Mouse (Mus musculus): Measurements from ENCODE around the gene Trem2. TPM values are rescaled to one million over a fixed set of nuclear protein-coding genes. Genes with fewer than 3 reads are reported as not detected.

Gene Trem2
- polyA plus RNA-seq, 1 experiment from 2014 or later, result 2.8 TPM

- H3K4me3 ChIP-seq (ENCODE audit: low read length), result no peak overlapping the region
- no peak overlapping the region for H3K9ac ChIP-seq (ENCODE audit: low read depth, low read length)
- no peaks in the 10 kb centered on the region for H3K27me3 ChIP-seq (ENCODE audit: control insufficient read depth, insufficient read depth, low read length)
- H3K4me2 ChIP-seq (replicated peaks; ENCODE audit: low read depth, low read length), result no peak overlapping the region
- no peak overlapping the region for H3K27ac ChIP-seq (ENCODE audit: low read depth, low read length)
- H3K36me3 ChIP-seq (ENCODE audit: control insufficient read depth, insufficient read depth, low read length), result no peaks in the 10 kb centered on the region
- WGBS, result 81% methylated on average over 1 of the region's 1 CpGs
- H3K9me3 ChIP-seq (ENCODE audit: control insufficient read depth, low read length), result no peaks in the 10 kb centered on the region
- no peaks in the 10 kb centered on the region for H3K4me1 ChIP-seq (ENCODE audit: control insufficient read depth, insufficient read depth, low read length)
- ATAC-seq (ENCODE audit: low FRiP score, low TSS enrichment), result no peak
Observed at GRCm38 (mm10) chr17:48376102-48376501, 29.9 kb downstream of the Trem2 start.

- no peaks in the 10 kb centered on the region for H3K27me3 ChIP-seq (ENCODE audit: control insufficient read depth, insufficient read depth, low read length)
- H3K9me3 ChIP-seq (ENCODE audit: control insufficient read depth, low read length), result no peaks in the 10 kb centered on the region
- no peak for ATAC-seq (ENCODE audit: low FRiP score, low TSS enrichment)
- H3K4me1 ChIP-seq (ENCODE audit: control insufficient read depth, insufficient read depth, low read length), result no peaks in the 10 kb centered on the region
- no peak overlapping the region for H3K9ac ChIP-seq (ENCODE audit: low read depth, low read length)
- H3K4me2 ChIP-seq (replicated peaks; ENCODE audit: low read depth, low read length), result no peak overlapping the region
- no peaks in the 10 kb centered on the region for H3K36me3 ChIP-seq (ENCODE audit: control insufficient read depth, insufficient read depth, low read length)
- no peak overlapping the region for H3K27ac ChIP-seq (ENCODE audit: low read depth, low read length)
- H3K4me3 ChIP-seq (ENCODE audit: low read length), result no peak overlapping the region
Observed at GRCm38 (mm10) chr17:48379050-48379449, 32.8 kb downstream of the Trem2 start.

GRCm38 (mm10) chr17:48385786-48386461 lies 39.7 kb downstream of the Trem2 start:
- H3K36me3 ChIP-seq (ENCODE audit: control insufficient read depth, insufficient read depth, low read length), result peaks cover 49% of the 10 kb centered on the region
- H3K9me3 ChIP-seq (ENCODE audit: control insufficient read depth, low read length), result no peaks in the 10 kb centered on the region
- H3K27ac ChIP-seq (ENCODE audit: low read depth, low read length), result no peak overlapping the region
- no peak overlapping the region for H3K9ac ChIP-seq (ENCODE audit: low read depth, low read length)
- no peak for ATAC-seq (ENCODE audit: low FRiP score, low TSS enrichment)
- WGBS, result 76% methylated on average over 2 of the region's 2 CpGs
- H3K4me2 ChIP-seq (replicated peaks; ENCODE audit: low read depth, low read length), result no peak overlapping the region
- H3K4me3 ChIP-seq (ENCODE audit: low read length), result no peak overlapping the region
- H3K27me3 ChIP-seq (ENCODE audit: control insufficient read depth, insufficient read depth, low read length), result no peaks in the 10 kb centered on the region
- H3K4me1 ChIP-seq (ENCODE audit: control insufficient read depth, insufficient read depth, low read length), result no peaks in the 10 kb centered on the region

GRCm38 (mm10) chr17:48388666-48389065 lies 42.5 kb downstream of the Trem2 start:
- Histone ChIP-seq H3K36me3 (ENCODE audit: control insufficient read depth, insufficient read depth, low read length) (peaks cover 76% of the 10 kb centered on the region), H3K4me1 (ENCODE audit: control insufficient read depth, insufficient read depth, low read length) (no peaks in the 10 kb centered on the region), H3K27ac (ENCODE audit: low read depth, low read length) (no peak overlapping the region), H3K9ac (ENCODE audit: low read depth, low read length) (no peak overlapping the region), H3K4me3 (ENCODE audit: low read length) (no peak overlapping the region), H3K4me2 (replicated peaks; ENCODE audit: low read depth, low read length) (no peak overlapping the region), H3K9me3 (ENCODE audit: control insufficient read depth, low read length) (no peaks in the 10 kb centered on the region), H3K27me3 (ENCODE audit: control insufficient read depth, insufficient read depth, low read length) (no peaks in the 10 kb centered on the region)
- WGBS, result 88% methylated on average over 2 of the region's 2 CpGs
- no peak for ATAC-seq (ENCODE audit: low FRiP score, low TSS enrichment)

GRCm38 (mm10) chr17:48389442-48389841 lies 43.2 kb downstream of the Trem2 start:
- Histone ChIP-seq H3K4me3 (ENCODE audit: low read length) (no peak overlapping the region), H3K36me3 (ENCODE audit: control insufficient read depth, insufficient read depth, low read length) (peaks cover 84% of the 10 kb centered on the region), H3K4me1 (ENCODE audit: control insufficient read depth, insufficient read depth, low read length) (no peaks in the 10 kb centered on the region), H3K4me2 (replicated peaks; ENCODE audit: low read depth, low read length) (no peak overlapping the region), H3K9me3 (ENCODE audit: control insufficient read depth, low read length) (no peaks in the 10 kb centered on the region), H3K9ac (ENCODE audit: low read depth, low read length) (no peak overlapping the region), H3K27me3 (ENCODE audit: control insufficient read depth, insufficient read depth, low read length) (no peaks in the 10 kb centered on the region), H3K27ac (ENCODE audit: low read depth, low read length) (no peak overlapping the region)
- 95% methylated on average over 5 of the region's 5 CpGs for WGBS
- no peak for ATAC-seq (ENCODE audit: low FRiP score, low TSS enrichment)

- WGBS, result 92% methylated on average over 5 of the region's 5 CpGs
Observed at GRCm38 (mm10) chr17:48391446-48391845, 45.2 kb downstream of the Trem2 start.

GRCm38 (mm10) chr17:48392616-48393015 lies 46.4 kb downstream of the Trem2 start:
- no peaks in the 10 kb centered on the region for H3K9me3 ChIP-seq (ENCODE audit: control insufficient read depth, low read length)
- 95% methylated on average over 3 of the region's 3 CpGs for WGBS
- peaks cover 91% of the 10 kb centered on the region for H3K36me3 ChIP-seq (ENCODE audit: control insufficient read depth, insufficient read depth, low read length)
- H3K9ac ChIP-seq (ENCODE audit: low read depth, low read length), result no peak overlapping the region
- H3K27me3 ChIP-seq (ENCODE audit: control insufficient read depth, insufficient read depth, low read length), result no peaks in the 10 kb centered on the region
- no peak overlapping the region for H3K27ac ChIP-seq (ENCODE audit: low read depth, low read length)
- H3K4me3 ChIP-seq (ENCODE audit: low read length), result no peak overlapping the region
- no peak for ATAC-seq (ENCODE audit: low FRiP score, low TSS enrichment)
- no peak overlapping the region for H3K4me2 ChIP-seq (replicated peaks; ENCODE audit: low read depth, low read length)
- no peaks in the 10 kb centered on the region for H3K4me1 ChIP-seq (ENCODE audit: control insufficient read depth, insufficient read depth, low read length)

More at GRCm38 (mm10) chr17:48391446-48391845, 45.2 kb downstream of the Trem2 start:
- no peak for ATAC-seq (ENCODE audit: low FRiP score, low TSS enrichment)
- Histone ChIP-seq H3K4me2 (replicated peaks; ENCODE audit: low read depth, low read length) (no peak overlapping the region), H3K27ac (ENCODE audit: low read depth, low read length) (no peak overlapping the region), H3K4me3 (ENCODE audit: low read length) (no peak overlapping the region), H3K9ac (ENCODE audit: low read depth, low read length) (no peak overlapping the region), H3K36me3 (ENCODE audit: control insufficient read depth, insufficient read depth, low read length) (peaks cover 98% of the 10 kb centered on the region), H3K9me3 (ENCODE audit: control insufficient read depth, low read length) (no peaks in the 10 kb centered on the region), H3K4me1 (ENCODE audit: control insufficient read depth, insufficient read depth, low read length) (no peaks in the 10 kb centered on the region), H3K27me3 (ENCODE audit: control insufficient read depth, insufficient read depth, low read length) (no peaks in the 10 kb centered on the region)

GRCm38 (mm10) chr17:48401710-48402109 lies 55.5 kb downstream of the Trem2 start:
- ATAC-seq (ENCODE audit: low FRiP score, low TSS enrichment), result no peak
- H3K4me3 ChIP-seq (ENCODE audit: low read length), result no peak overlapping the region
- WGBS, result 88% methylated on average over 4 of the region's 4 CpGs
- no peak overlapping the region for H3K9ac ChIP-seq (ENCODE audit: low read depth, low read length)
- no peaks in the 10 kb centered on the region for H3K27me3 ChIP-seq (ENCODE audit: control insufficient read depth, insufficient read depth, low read length)
- H3K36me3 ChIP-seq (ENCODE audit: control insufficient read depth, insufficient read depth, low read length), result peaks cover 36% of the 10 kb centered on the region
- no peak overlapping the region for H3K4me2 ChIP-seq (replicated peaks; ENCODE audit: low read depth, low read length)
- no peaks in the 10 kb centered on the region for H3K4me1 ChIP-seq (ENCODE audit: control insufficient read depth, insufficient read depth, low read length)
- no peaks in the 10 kb centered on the region for H3K9me3 ChIP-seq (ENCODE audit: control insufficient read depth, low read length)
- no peak overlapping the region for H3K27ac ChIP-seq (ENCODE audit: low read depth, low read length)

GRCm38 (mm10) chr17:48402751-48403150 lies 56.5 kb downstream of the Trem2 start:
- H3K27me3 ChIP-seq (ENCODE audit: control insufficient read depth, insufficient read depth, low read length), result no peaks in the 10 kb centered on the region

More at GRCm38 (mm10) chr17:48402751-48403150, 56.5 kb downstream of the Trem2 start:
- Histone ChIP-seq H3K9ac (ENCODE audit: low read depth, low read length) (no peak overlapping the region), H3K9me3 (ENCODE audit: control insufficient read depth, low read length) (no peaks in the 10 kb centered on the region), H3K4me3 (ENCODE audit: low read length) (no peak overlapping the region), H3K4me2 (replicated peaks; ENCODE audit: low read depth, low read length) (no peak overlapping the region), H3K4me1 (ENCODE audit: control insufficient read depth, insufficient read depth, low read length) (peaks cover 7% of the 10 kb centered on the region; the same call in 1 of the 2 replicates), H3K27ac (ENCODE audit: low read depth, low read length) (no peak overlapping the region), H3K36me3 (ENCODE audit: control insufficient read depth, insufficient read depth, low read length) (peaks cover 30% of the 10 kb centered on the region)
- ATAC-seq (ENCODE audit: low FRiP score, low TSS enrichment), result no peak
- WGBS, result 92% methylated on average over 3 of the region's 3 CpGs
